Mouse (Mus musculus): ENCODE data around the gene Anp32b. TPM values are rescaled to one million over a fixed set of nuclear protein-coding genes. Genes with fewer than 3 reads are reported as not detected.

The Anp32b gene
- polyA plus RNA-seq (2014; fragmentation: Illumina TruSeq; extraction: RNeasy Lipid Tissue Mini Kit (QIAGEN cat#74804)), result 633 TPM

DNA sequence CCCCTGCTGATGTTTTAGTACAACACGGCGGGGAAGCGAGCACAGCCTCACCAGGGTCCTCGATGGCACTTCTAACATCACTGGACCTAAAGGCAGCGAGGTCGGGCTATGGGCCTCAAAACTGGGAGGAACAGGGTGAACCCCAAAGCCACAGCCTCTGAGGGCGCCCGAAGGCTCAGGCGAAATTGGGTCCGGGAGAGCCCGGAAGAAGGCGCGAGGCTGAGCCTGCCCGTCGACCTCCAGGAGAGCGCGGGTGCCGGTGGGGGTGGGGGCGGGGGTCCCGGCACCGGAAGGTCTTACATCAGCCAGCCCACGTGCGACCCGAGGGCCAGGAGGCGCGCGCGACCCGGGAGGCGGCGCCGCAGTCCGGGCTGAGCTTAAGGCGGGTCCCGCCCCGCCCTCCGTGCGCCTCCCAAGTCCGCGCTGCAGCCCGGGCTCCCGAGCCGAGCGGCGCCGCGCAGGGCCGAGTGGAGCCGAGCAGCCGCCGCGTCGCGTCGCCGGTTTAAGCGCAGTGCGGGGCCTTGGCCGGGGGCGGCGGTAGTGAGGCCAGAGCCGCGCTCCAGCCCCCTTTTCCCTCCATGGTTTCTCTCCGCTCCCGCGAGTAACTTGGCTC, at the start of gene Anp32b:
Gene Anp32b, plus strand, starts transcription at position 384 of the 613 bp plus-strand sequence.

DNA sequence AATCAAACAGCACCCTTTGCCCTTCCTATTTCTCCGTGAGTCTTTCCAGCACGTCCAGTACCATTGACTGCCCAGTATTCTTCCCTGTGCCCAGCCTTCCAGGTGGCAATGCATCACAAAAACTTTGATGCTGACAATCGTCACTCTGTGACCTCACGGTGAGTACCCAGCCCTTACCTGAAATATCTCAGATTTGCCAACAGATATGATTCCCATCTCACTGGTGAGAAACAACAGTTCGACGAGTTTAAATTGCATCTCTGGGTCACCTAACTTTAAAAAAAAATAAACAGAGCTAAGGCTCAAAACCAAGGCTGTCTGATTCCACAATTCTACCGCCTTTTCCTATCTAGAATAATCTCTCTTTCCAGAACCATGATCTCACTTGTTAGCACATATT, 37.3 kb upstream of the Anp32b start, which contains the start of gene Hemgn:
Gene Hemgn, minus strand, starts transcription at position 101 of the 400 bp plus-strand sequence.

DNA sequence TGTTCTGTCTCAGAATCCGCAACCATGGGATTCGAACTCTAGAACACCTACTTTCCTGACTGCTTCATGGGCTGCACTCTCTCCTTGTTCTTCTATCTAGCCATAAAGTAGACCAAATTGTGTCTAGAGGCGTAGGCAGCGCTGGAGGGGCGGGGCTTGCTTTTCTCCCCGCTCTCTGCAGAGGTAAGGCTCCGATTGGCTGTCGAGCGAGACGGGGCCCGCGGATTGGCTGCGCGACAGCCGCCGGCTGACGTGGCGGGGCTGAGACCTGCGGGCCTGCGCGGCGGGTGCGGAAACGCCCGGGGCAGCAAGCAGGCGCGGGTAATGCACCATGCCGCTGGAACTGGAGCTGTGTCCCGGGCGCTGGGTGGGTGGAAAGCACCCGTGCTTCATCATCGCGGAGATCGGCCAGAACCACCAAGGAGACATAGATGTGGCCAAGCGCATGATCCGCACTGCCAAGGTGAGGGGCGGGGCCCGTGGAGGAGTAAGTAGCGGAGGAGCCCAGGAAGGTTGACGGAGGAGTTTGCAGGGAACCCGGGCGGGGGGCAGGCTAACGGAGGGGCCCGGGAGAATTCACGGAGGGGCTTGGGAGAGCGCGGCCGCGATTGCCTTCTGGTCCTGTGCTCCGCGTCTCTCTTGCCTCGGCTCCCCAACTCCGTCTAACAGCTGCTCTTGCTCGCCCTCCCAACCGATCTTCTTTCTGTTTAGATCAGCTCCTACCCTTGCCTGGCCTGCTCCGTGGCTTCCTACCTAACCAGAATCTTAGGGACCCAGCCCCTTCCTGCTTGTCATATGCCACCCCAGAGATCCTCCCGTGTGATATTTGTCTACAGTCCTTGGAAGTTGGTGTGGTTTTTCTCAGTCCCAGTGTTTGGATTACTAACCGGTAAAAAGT, 38.6 kb downstream of the Anp32b start, which contains the start of gene Nans:
Gene Nans, plus strand, starts transcription at position 221 of the 898 bp plus-strand sequence.

Other genes with a start within 250 kb of the Anp32b start
- not detected for gene Foxe1, start 107.3 kb upstream of the Anp32b start, polyA plus RNA-seq (2014; fragmentation: Illumina TruSeq; extraction: RNeasy Lipid Tissue Mini Kit (QIAGEN cat#74804))
- 1.9 TPM for gene Trmo, start 61.5 kb upstream of the Anp32b start, polyA plus RNA-seq (2014; fragmentation: Illumina TruSeq; extraction: RNeasy Lipid Tissue Mini Kit (QIAGEN cat#74804))
- not detected for gene Hemgn, start 37.4 kb upstream of the Anp32b start, polyA plus RNA-seq (2014; fragmentation: Illumina TruSeq; extraction: RNeasy Lipid Tissue Mini Kit (QIAGEN cat#74804))
- 9.6 TPM for gene Nans, start 38.3 kb downstream of the Anp32b start, polyA plus RNA-seq (2014; fragmentation: Illumina TruSeq; extraction: RNeasy Lipid Tissue Mini Kit (QIAGEN cat#74804))
- gene Trim14, start 85.2 kb downstream of the Anp32b start, polyA plus RNA-seq (2014; fragmentation: Illumina TruSeq; extraction: RNeasy Lipid Tissue Mini Kit (QIAGEN cat#74804)), result 22.3 TPM
- gene Coro2a, start 151.3 kb downstream of the Anp32b start, polyA plus RNA-seq (2014; fragmentation: Illumina TruSeq; extraction: RNeasy Lipid Tissue Mini Kit (QIAGEN cat#74804)), result 13.3 TPM
- 0.31 TPM for gene Tbc1d2, start 199.3 kb downstream of the Anp32b start, polyA plus RNA-seq (2014; fragmentation: Illumina TruSeq; extraction: RNeasy Lipid Tissue Mini Kit (QIAGEN cat#74804))

Measured in ovary, adult 10 weeks (tissue).